Mouse (Mus musculus): ENCODE results near the gene Olfr1349. TPM values are rescaled to one million over a fixed set of nuclear protein-coding genes. Genes with fewer than 3 reads are reported as not detected.
"Not testable (repeated sequence)": the region's sequence is repeated elsewhere in the genome, so short reads cannot be mapped to it uniquely, and the experiment has no call there.

Olfr1349 gene
- polyA plus RNA-seq (2016; fragmentation: Nextera tagmentation; extraction: Ambion mirVana), result not detected in 2 replicates

GRCm38 (mm10) chr7:6522850-6523249, at the start of gene Olfr1349:
Gene Olfr1349, minus strand, starts transcription at chr7:6522950.
- no peaks in the 10 kb centered on the region for H3K4me1 ChIP-seq
- no peak within 1 kb of the TSS for H3K4me3 ChIP-seq
- no peak within 1 kb of the TSS for H3K27ac ChIP-seq (replicated peaks)
- H3K9me3 ChIP-seq (replicated peaks), result peaks cover 78% of the 10 kb centered on the region
- H3K27me3 ChIP-seq (ENCODE audit: low read depth, poor library complexity, severe bottlenecking), result no peaks in the 10 kb centered on the region
- H3K36me3 ChIP-seq, result no peaks in the 10 kb centered on the region
- DNase-seq (ENCODE audit: low spot score), result no peak
- 90% methylated on average over 5 of the region's 5 CpGs for WGBS

GRCm38 (mm10) chr7:6564541-6564940, 41.8 kb upstream of the Olfr1349 start, which contains the start of gene Olfr1350:
Gene Olfr1350, plus strand, starts transcription at chr7:6564841.
- H3K4me3 ChIP-seq, result no peak within 1 kb of the TSS

GRCm38 (mm10) chr7:6526141-6526540, 3.4 kb upstream of the Olfr1349 start:
- Histone ChIP-seq H3K9me3 (replicated peaks) (peaks cover 75% of the 10 kb centered on the region), H3K27me3 (ENCODE audit: low read depth, poor library complexity, severe bottlenecking) (no peaks in the 10 kb centered on the region), H3K27ac (replicated peaks) (no peak overlapping the region), H3K4me3 (no peak overlapping the region), H3K4me1 (no peaks in the 10 kb centered on the region), H3K36me3 (no peaks in the 10 kb centered on the region)
- DNase-seq (ENCODE audit: low spot score), result peak; percentile 19
- WGBS, result 68% methylated on average over 5 of the region's 5 CpGs

More at GRCm38 (mm10) chr7:6564541-6564940, 41.8 kb upstream of the Olfr1349 start, which contains the start of gene Olfr1350:
- no peak for DNase-seq (ENCODE audit: low spot score)
- Histone ChIP-seq H3K36me3 (no peaks in the 10 kb centered on the region), H3K9me3 (replicated peaks) (peaks cover 57% of the 10 kb centered on the region), H3K27me3 (ENCODE audit: low read depth, poor library complexity, severe bottlenecking) (no peaks in the 10 kb centered on the region), H3K27ac (replicated peaks) (no peak within 1 kb of the TSS), H3K4me1 (no peaks in the 10 kb centered on the region)

- WGBS, result 63% methylated on average over 3 of the region's 3 CpGs
- no peaks in the 10 kb centered on the region for H3K4me1 ChIP-seq
- H3K4me3 ChIP-seq, result no peak overlapping the region
- no peaks in the 10 kb centered on the region for H3K36me3 ChIP-seq
- H3K27me3 ChIP-seq (ENCODE audit: low read depth, poor library complexity, severe bottlenecking), result no peaks in the 10 kb centered on the region
- peaks cover 78% of the 10 kb centered on the region for H3K9me3 ChIP-seq (replicated peaks)
- no peak overlapping the region for H3K27ac ChIP-seq (replicated peaks)
- no peak for DNase-seq (ENCODE audit: low spot score)
Observed at GRCm38 (mm10) chr7:6525001-6525400, 2.3 kb upstream of the Olfr1349 start.

- Histone ChIP-seq H3K4me1 (no peaks in the 10 kb centered on the region), H3K27me3 (ENCODE audit: low read depth, poor library complexity, severe bottlenecking) (no peaks in the 10 kb centered on the region), H3K4me3 (no peak overlapping the region), H3K27ac (replicated peaks) (no peak overlapping the region), H3K36me3 (no peaks in the 10 kb centered on the region), H3K9me3 (replicated peaks) (peaks cover 73% of the 10 kb centered on the region)
- WGBS, result 37% methylated on average over 1 of the region's 1 CpGs
- DNase-seq (ENCODE audit: low spot score), result no peak
Observed at GRCm38 (mm10) chr7:6521666-6522065, 1.1 kb downstream of the Olfr1349 start.

GRCm38 (mm10) chr7:6508648-6509047, 14.1 kb downstream of the Olfr1349 start, which contains the start of gene Olfr1348:
Gene Olfr1348, minus strand, starts transcription at chr7:6508748.
- Histone ChIP-seq H3K4me1 (no peaks in the 10 kb centered on the region), H3K4me3 (no peak within 1 kb of the TSS), H3K27me3 (ENCODE audit: low read depth, poor library complexity, severe bottlenecking) (no peaks in the 10 kb centered on the region), H3K36me3 (no peaks in the 10 kb centered on the region), H3K27ac (replicated peaks) (no peak within 1 kb of the TSS), H3K9me3 (replicated peaks) (peaks cover 41% of the 10 kb centered on the region; the same call in 1 of the 2 replicates)
- 100% methylated on average over 1 of the region's 1 CpGs for WGBS
- no peak for DNase-seq (ENCODE audit: low spot score)

- peaks cover 57% of the 10 kb centered on the region for H3K9me3 ChIP-seq (replicated peaks)
- DNase-seq (ENCODE audit: low spot score), result no peak
- no peak within 1 kb of the TSS for H3K4me3 ChIP-seq
- no peaks in the 10 kb centered on the region for H3K36me3 ChIP-seq
- WGBS, result 57% methylated on average over 1 of the region's 1 CpGs
- no peak within 1 kb of the TSS for H3K27ac ChIP-seq (replicated peaks)
- no peaks in the 10 kb centered on the region for H3K4me1 ChIP-seq
- no peaks in the 10 kb centered on the region for H3K27me3 ChIP-seq (ENCODE audit: low read depth, poor library complexity, severe bottlenecking)
Observed at GRCm38 (mm10) chr7:6499655-6500054, 23.1 kb downstream of the Olfr1349 start, which contains the start of gene Olfr1347. Gene Olfr1347, minus strand, starts transcription at chr7:6499755.

- Histone ChIP-seq H3K4me3 (no peak within 1 kb of the TSS), H3K36me3 (no peaks in the 10 kb centered on the region), H3K27ac (replicated peaks) (no peak within 1 kb of the TSS), H3K27me3 (ENCODE audit: low read depth, poor library complexity, severe bottlenecking) (no peaks in the 10 kb centered on the region), H3K4me1 (no peaks in the 10 kb centered on the region), H3K9me3 (replicated peaks) (peaks cover 35% of the 10 kb centered on the region)
- DNase-seq (ENCODE audit: low spot score), result no peak
- WGBS, result 52% methylated on average over 2 of the region's 2 CpGs
Observed at GRCm38 (mm10) chr7:6486841-6487240, 35.9 kb downstream of the Olfr1349 start, which contains the start of gene Olfr5. Gene Olfr5, minus strand, starts transcription at chr7:6486941.

GRCm38 (mm10) chr7:6477633-6478032, 45.1 kb downstream of the Olfr1349 start:
- H3K9me3 ChIP-seq (replicated peaks), result peaks cover 44% of the 10 kb centered on the region
- not testable (repeated sequence) for H3K4me3 ChIP-seq; H3K36me3 ChIP-seq; H3K4me1 ChIP-seq; H3K27ac ChIP-seq (replicated peaks); DNase-seq (ENCODE audit: low spot score); H3K27me3 ChIP-seq (ENCODE audit: low read depth, poor library complexity, severe bottlenecking)
- WGBS, result 88% methylated on average over 2 of the region's 2 CpGs

GRCm38 (mm10) chr7:6466951-6467350, 55.8 kb downstream of the Olfr1349 start, which contains the start of gene Olfr1346:
Gene Olfr1346, plus strand, starts transcription at chr7:6467101.
- Histone ChIP-seq H3K9me3 (replicated peaks) (0 out of 2 replicates have a peak, but pooled peaks cover 7% of the 10 kb centered on the region), H3K36me3 (no peaks in the 10 kb centered on the region), H3K27me3 (ENCODE audit: low read depth, poor library complexity, severe bottlenecking) (no peaks in the 10 kb centered on the region), H3K27ac (replicated peaks) (no peak within 1 kb of the TSS), H3K4me1 (no peaks in the 10 kb centered on the region), H3K4me3 (no peak within 1 kb of the TSS)
- DNase-seq (ENCODE audit: low spot score), result no peak

Other genes starting within 250 kb of the Olfr1349 start
- gene Zfp667, start 236.4 kb downstream of the Olfr1349 start, polyA plus RNA-seq (2016; fragmentation: Nextera tagmentation; extraction: Ambion mirVana), result 6.3 and 7.7 TPM in 2 replicates
- 5.2 and 8.0 TPM in 2 replicates for gene Zfp583, start 191.7 kb downstream of the Olfr1349 start, polyA plus RNA-seq (2016; fragmentation: Nextera tagmentation; extraction: Ambion mirVana)
- 2.9 and 3.9 TPM in 2 replicates for gene Gm3854, start 179.2 kb downstream of the Olfr1349 start, polyA plus RNA-seq (2016; fragmentation: Nextera tagmentation; extraction: Ambion mirVana)
- gene Zfp78, start 159.7 kb downstream of the Olfr1349 start, polyA plus RNA-seq (2016; fragmentation: Nextera tagmentation; extraction: Ambion mirVana), result 1.8 and 2.7 TPM in 2 replicates
- gene Zfp28, start 139.7 kb downstream of the Olfr1349 start, polyA plus RNA-seq (2016; fragmentation: Nextera tagmentation; extraction: Ambion mirVana), result 10.2 and 12.7 TPM in 2 replicates
- gene Smim17, start 124.2 kb downstream of the Olfr1349 start, polyA plus RNA-seq (2016; fragmentation: Nextera tagmentation; extraction: Ambion mirVana), result 0.48 and 0.91 TPM in 2 replicates
- not detected in 2 replicates for gene Gm20715, start 112.7 kb downstream of the Olfr1349 start, polyA plus RNA-seq (2016; fragmentation: Nextera tagmentation; extraction: Ambion mirVana)
- 0.19 TPM in 1 of 2 replicates, not detected in the other for gene Olfr1344, start 84.3 kb downstream of the Olfr1349 start, polyA plus RNA-seq (2016; fragmentation: Nextera tagmentation; extraction: Ambion mirVana)
- gene Olfr1336, start 66.8 kb downstream of the Olfr1349 start, polyA plus RNA-seq (2016; fragmentation: Nextera tagmentation; extraction: Ambion mirVana), result not detected in 2 replicates
- gene Olfr1346, start 55.8 kb downstream of the Olfr1349 start, polyA plus RNA-seq (2016; fragmentation: Nextera tagmentation; extraction: Ambion mirVana), result not detected in 2 replicates
- gene Olfr5, start 36.0 kb downstream of the Olfr1349 start, polyA plus RNA-seq (2016; fragmentation: Nextera tagmentation; extraction: Ambion mirVana), result not detected in 2 replicates
- gene Olfr1347, start 23.2 kb downstream of the Olfr1349 start, polyA plus RNA-seq (2016; fragmentation: Nextera tagmentation; extraction: Ambion mirVana), result not detected in 2 replicates
- not detected in 2 replicates for gene Olfr1348, start 14.2 kb downstream of the Olfr1349 start, polyA plus RNA-seq (2016; fragmentation: Nextera tagmentation; extraction: Ambion mirVana)
- not detected in 2 replicates for gene Olfr1350, start 41.9 kb upstream of the Olfr1349 start, polyA plus RNA-seq (2016; fragmentation: Nextera tagmentation; extraction: Ambion mirVana)
- 0.48 and 0.86 TPM in 2 replicates for gene Zim1, start 173.5 kb upstream of the Olfr1349 start, polyA plus RNA-seq (2016; fragmentation: Nextera tagmentation; extraction: Ambion mirVana)
- gene Peg3, start 207.5 kb upstream of the Olfr1349 start, polyA plus RNA-seq (2016; fragmentation: Nextera tagmentation; extraction: Ambion mirVana), result 86.6 and 95.0 TPM in 2 replicates
- gene Usp29, start 207.6 kb upstream of the Olfr1349 start, polyA plus RNA-seq (2016; fragmentation: Nextera tagmentation; extraction: Ambion mirVana), result 7.7 and 10.8 TPM in 2 replicates

Data from midbrain, embryonic 10.5 days (tissue).